Mouse (Mus musculus) liver, embryonic 11.5 days (tissue): ENCODE results near the gene Cnot11. TPM values are rescaled to one million over a fixed set of nuclear protein-coding genes. Genes with fewer than 3 reads are reported as not detected.
A peak's percentile ranks its signal among the peaks of the same experiment; 100 is the strongest.

Source experiments
- ATAC-seq: fragments of 200-750 bp; cut with Nextera tagmentation; replicated peaks from 2 replicates; pipeline ENCODE4 v1.8.0; 2017; ENCODE audit warnings: moderate number of reproducible peaks, mild to moderate bottlenecking, moderate TSS enrichment, moderate library complexity; ENCODE audit not compliant: low FRiP score
- DNase-seq: peaks from one replicate; pipeline ENCODE4 v3.0.0-alpha.2; 2017; ENCODE audit warnings: low spot score
- H3K27ac ChIP-seq: fragments of 300-500 bp; sonication (generic); 2 replicates; pipeline ENCODE4 v1.5.1; 2014; ENCODE audit warnings: mild to moderate bottlenecking, low read depth, low read length, control low read depth
- H3K27me3 ChIP-seq: fragments of 300-500 bp; sonication (generic); replicated peaks from 2 replicates; pipeline ENCODE4 v1.6.1; 2014; ENCODE audit warnings: low read length, mixed read lengths; ENCODE audit not compliant: control insufficient read depth, insufficient read depth
- H3K36me3 ChIP-seq: fragments of 300-500 bp; sonication (generic); 2 replicates; pipeline ENCODE4 v1.6.1; 2014; ENCODE audit warnings: mild to moderate bottlenecking, low read length, moderate library complexity, mixed read lengths; ENCODE audit not compliant: control insufficient read depth, insufficient read depth
- H3K4me1 ChIP-seq: fragments of 300-500 bp; sonication (generic); replicated peaks from 2 replicates; pipeline ENCODE4 v1.6.1; 2014; ENCODE audit warnings: low read length, mixed read lengths; ENCODE audit not compliant: control insufficient read depth, insufficient read depth
- H3K4me2 ChIP-seq: fragments of 300-500 bp; sonication (generic); 2 replicates; pipeline ENCODE4 v1.6.1; 2014; ENCODE audit warnings: mild to moderate bottlenecking, control low read depth, moderate library complexity
- H3K4me3 ChIP-seq: fragments of 300-500 bp; sonication (generic); 2 replicates; pipeline ENCODE4 v1.5.1; 2014; ENCODE audit warnings: low read depth, low read length, control low read depth
- H3K9ac ChIP-seq: fragments of 300-500 bp; sonication (generic); 2 replicates; pipeline ENCODE4 v1.6.1; 2014; ENCODE audit warnings: low read depth, low read length, control low read depth
- H3K9me3 ChIP-seq: fragments of 300-500 bp; sonication (generic); 2 replicates; pipeline ENCODE4 v1.6.1; 2016; ENCODE audit warnings: low read length, inconsistent platforms, mixed read lengths; ENCODE audit not compliant: control insufficient read depth
- WGBS: fragments of 180-500 bp; shearing (Covaris S2); extraction: QIAGEN DNeasy Blood & Tissue Kit; methylation state at CpG from one replicate; pipeline ENCODE4 v1.1.7; 2014; 5-methylcytosine and 5-hydroxymethylcytosine counted together
- polyA plus RNA-seq: library from polyadenylated mRNA; unstranded; fragments of >200 nt; fragmentation: Nextera tagmentation; extraction: Ambion mirVana; gene quantifications from 2 replicates; pipeline ENCODE4 v1.2.1, GENCODE M21; 2014

The Cnot11 gene
- polyA plus RNA-seq, 1 experiment from 2014 or later = 24.3 TPM

- Histone ChIP-seq H3K27me3 (no peaks in the 10 kb centered on the region), H3K9ac (no peak overlapping the region), H3K9me3 (no peaks in the 10 kb centered on the region), H3K36me3 (no peaks in the 10 kb centered on the region), H3K27ac (no peak overlapping the region; the same call in 1 of the 2 replicates), H3K4me2 (no peak overlapping the region), H3K4me3 (no peak overlapping the region), H3K4me1 (no peaks in the 10 kb centered on the region)
- 64% methylated on average over 9 of the region's 9 CpGs for WGBS
- ATAC-seq (no peak), DNase-seq (no peak)
These were observed 29.2 kb upstream of the Cnot11 start for GRCm38 (mm10) chr1:39505600-39505999.

DNA sequence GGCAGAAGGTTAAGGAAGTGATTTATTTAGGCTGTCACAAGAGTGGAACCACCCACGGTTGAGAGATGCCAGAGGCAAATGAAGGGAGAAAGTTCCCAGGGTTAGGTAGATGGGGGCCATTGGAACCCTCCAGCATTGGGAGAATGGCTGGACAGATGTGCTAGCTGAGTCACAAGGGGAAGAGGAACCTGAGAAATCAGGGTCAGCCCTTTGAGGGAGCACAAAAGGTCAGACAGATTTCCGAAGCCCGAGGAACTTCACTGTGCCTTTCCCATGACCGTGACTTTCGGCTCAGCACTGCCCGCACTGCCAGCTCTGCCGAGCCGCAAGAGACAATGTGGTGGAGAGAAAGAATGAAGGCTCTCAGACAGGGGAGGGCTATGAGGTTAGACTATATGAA lies 23.0 kb upstream of the Cnot11 start:
- DNase-seq = no peak
- Histone ChIP-seq H3K27ac (no peak overlapping the region), H3K36me3 (no peaks in the 10 kb centered on the region), H3K4me2 (no peak overlapping the region), H3K4me3 (no peak overlapping the region), H3K27me3 (no peaks in the 10 kb centered on the region), H3K4me1 (no peaks in the 10 kb centered on the region), H3K9me3 (no peaks in the 10 kb centered on the region), H3K9ac (no peak overlapping the region)
- WGBS = 81% methylated on average over 8 of the region's 8 CpGs
- no peak for ATAC-seq

GRCm38 (mm10) chr1:39512183-39512582 lies 22.6 kb upstream of the Cnot11 start:
- H3K4me3 ChIP-seq = no peak overlapping the region
- H3K27ac ChIP-seq = no peak overlapping the region
- no peaks in the 10 kb centered on the region for H3K36me3 ChIP-seq
- no peak overlapping the region for H3K9ac ChIP-seq
- H3K9me3 ChIP-seq = no peaks in the 10 kb centered on the region
- no peak overlapping the region for H3K4me2 ChIP-seq
- 91% methylated on average over 1 of the region's 1 CpGs for WGBS
- no peak for DNase-seq
- H3K27me3 ChIP-seq = no peaks in the 10 kb centered on the region
- no peaks in the 10 kb centered on the region for H3K4me1 ChIP-seq
- no peak for ATAC-seq

DNA sequence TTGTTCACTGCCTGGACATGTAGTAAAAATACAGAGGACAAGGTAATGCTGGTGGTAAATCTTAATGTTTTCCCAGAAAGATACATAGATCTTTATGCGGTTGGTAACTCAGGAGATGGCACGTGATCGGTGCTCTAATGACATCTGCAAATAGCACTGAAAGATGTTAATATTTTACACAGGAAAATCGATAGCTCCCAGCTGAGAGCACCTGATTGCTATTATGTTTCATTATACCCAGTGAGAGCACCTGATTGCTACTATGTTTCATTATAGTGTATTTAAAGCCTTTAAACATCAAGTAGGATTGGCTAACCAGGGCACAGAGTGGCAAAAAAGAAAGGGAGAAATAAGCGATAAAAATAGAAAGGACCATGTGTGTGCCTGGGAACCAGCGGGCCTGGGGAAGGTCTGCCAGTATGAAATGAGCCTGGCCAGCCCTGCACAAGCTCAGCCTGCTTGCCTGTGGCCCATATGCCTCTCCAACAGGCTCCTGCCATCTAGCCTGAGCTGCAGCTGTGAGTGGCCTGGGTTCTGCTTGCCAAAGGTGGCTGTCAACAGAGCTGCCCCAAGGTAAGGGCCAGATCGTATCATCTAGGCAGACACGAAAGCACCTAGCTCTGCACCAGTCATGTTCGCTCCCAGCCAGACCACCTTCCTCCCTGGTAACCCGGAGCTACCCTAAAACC lies 19.3 kb upstream of the Cnot11 start:
- H3K27ac ChIP-seq = no peak overlapping the region
- H3K4me2 ChIP-seq = no peak overlapping the region
- H3K9ac ChIP-seq = no peak overlapping the region
- no peaks in the 10 kb centered on the region for H3K27me3 ChIP-seq
- H3K4me1 ChIP-seq = no peaks in the 10 kb centered on the region
- 80% methylated on average over 10 of the region's 10 CpGs for WGBS
- no peak for DNase-seq
- no peak overlapping the region for H3K4me3 ChIP-seq
- ATAC-seq = no peak
- H3K9me3 ChIP-seq = peaks cover 2% of the 10 kb centered on the region; the same call in 1 of the 2 replicates
- H3K36me3 ChIP-seq = no peaks in the 10 kb centered on the region

DNA sequence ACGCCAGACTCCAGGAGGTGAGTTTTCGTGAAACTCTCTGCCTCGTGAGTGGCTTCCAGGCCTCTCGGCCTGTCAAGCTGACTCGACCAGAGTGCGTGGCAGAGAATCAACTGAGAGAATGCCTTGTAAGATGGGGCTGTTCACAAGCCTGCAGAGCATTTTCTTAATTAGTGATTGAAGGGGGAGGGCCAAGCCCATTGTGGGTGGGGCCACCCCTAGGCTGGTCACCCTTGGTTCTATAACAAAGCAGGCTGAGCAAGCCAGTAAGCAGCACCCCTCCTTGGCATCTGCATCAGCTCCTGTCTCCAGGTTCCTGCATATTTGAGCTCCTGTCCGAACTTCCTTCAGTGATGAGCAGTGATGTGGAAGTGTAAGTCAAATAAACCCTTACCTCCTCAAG lies 13.5 kb upstream of the Cnot11 start:
- ATAC-seq (no peak), DNase-seq (no peak)
- Histone ChIP-seq H3K9ac (no peak overlapping the region), H3K4me3 (no peak overlapping the region), H3K9me3 (peaks cover 2% of the 10 kb centered on the region; the same call in 1 of the 2 replicates), H3K4me1 (no peaks in the 10 kb centered on the region), H3K27ac (no peak overlapping the region), H3K27me3 (no peaks in the 10 kb centered on the region), H3K4me2 (no peak overlapping the region), H3K36me3 (no peaks in the 10 kb centered on the region)
- 86% methylated on average over 7 of the region's 7 CpGs for WGBS

GRCm38 (mm10) chr1:39522519-39522918 lies 12.3 kb upstream of the Cnot11 start:
- Histone ChIP-seq H3K4me3 (no peak overlapping the region), H3K4me2 (no peak overlapping the region), H3K4me1 (no peaks in the 10 kb centered on the region), H3K27me3 (no peaks in the 10 kb centered on the region), H3K9ac (no peak overlapping the region), H3K27ac (no peak overlapping the region), H3K36me3 (no peaks in the 10 kb centered on the region), H3K9me3 (peaks cover 2% of the 10 kb centered on the region; the same call in 1 of the 2 replicates)
- no peak for DNase-seq
- ATAC-seq = no peak
- 22% methylated on average over 5 of the region's 5 CpGs for WGBS

DNA sequence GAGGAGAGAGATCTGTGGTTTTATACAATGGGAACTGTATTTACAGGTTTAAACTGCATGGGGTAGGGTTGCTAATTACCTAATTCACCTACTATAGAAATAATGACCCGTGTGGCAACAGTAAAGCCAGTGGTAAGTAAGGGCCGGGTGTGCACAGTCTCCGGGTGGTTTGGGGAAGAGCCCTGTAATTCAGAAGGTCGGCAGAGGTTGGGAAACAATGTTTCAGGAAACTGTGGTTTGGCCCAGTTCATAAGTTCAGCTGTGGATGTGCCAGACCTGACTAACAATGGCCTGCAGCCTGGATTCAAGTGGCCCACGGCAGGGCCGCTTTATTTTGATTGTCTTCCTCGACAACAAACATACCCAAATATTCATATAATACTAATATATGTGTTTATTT lies 9.0 kb upstream of the Cnot11 start:
- Histone ChIP-seq H3K4me3 (no peak overlapping the region), H3K36me3 (no peaks in the 10 kb centered on the region), H3K4me1 (no peaks in the 10 kb centered on the region), H3K9ac (no peak overlapping the region), H3K4me2 (no peak overlapping the region), H3K9me3 (no peaks in the 10 kb centered on the region), H3K27me3 (no peaks in the 10 kb centered on the region), H3K27ac (no peak overlapping the region)
- ATAC-seq (no peak), DNase-seq (no peak)
- WGBS = 56% methylated on average over 7 of the region's 7 CpGs

- DNase-seq (no peak), ATAC-seq (no peak)
- H3K27me3 ChIP-seq = no peaks in the 10 kb centered on the region
- no peaks in the 10 kb centered on the region for H3K9me3 ChIP-seq
- no peaks in the 10 kb centered on the region for H3K4me1 ChIP-seq
- H3K4me2 ChIP-seq = no peak overlapping the region
- no peaks in the 10 kb centered on the region for H3K36me3 ChIP-seq
- 74% methylated on average over 9 of the region's 9 CpGs for WGBS
- H3K9ac ChIP-seq = no peak overlapping the region
- H3K27ac ChIP-seq = no peak overlapping the region
- H3K4me3 ChIP-seq = no peak overlapping the region
These were observed 8.2 kb upstream of the Cnot11 start for GRCm38 (mm10) chr1:39526371-39527167.

DNA sequence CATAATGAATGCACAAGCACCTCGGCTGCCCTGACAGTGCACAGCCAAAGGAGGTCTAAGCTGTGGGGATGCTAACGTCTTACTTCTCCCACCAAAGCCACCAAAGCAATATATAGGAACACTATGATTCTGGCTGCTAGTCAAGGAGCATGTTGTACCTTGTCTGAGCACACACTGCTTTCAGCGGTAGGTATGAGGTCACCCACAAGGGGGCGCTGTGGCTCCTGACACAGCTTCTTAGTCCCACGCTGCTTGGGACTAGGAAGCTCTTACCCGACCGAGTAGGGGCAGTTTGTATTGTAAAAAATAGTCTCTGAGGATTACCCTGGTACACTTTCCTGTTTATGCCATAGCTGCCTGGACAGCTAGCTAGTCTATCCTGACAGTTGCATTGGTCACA lies 7.4 kb upstream of the Cnot11 start:
- Histone ChIP-seq H3K27ac (no peak overlapping the region), H3K36me3 (no peaks in the 10 kb centered on the region), H3K9ac (no peak overlapping the region), H3K27me3 (no peaks in the 10 kb centered on the region), H3K4me1 (no peaks in the 10 kb centered on the region), H3K4me2 (no peak overlapping the region), H3K4me3 (no peak overlapping the region), H3K9me3 (no peaks in the 10 kb centered on the region)
- ATAC-seq (no peak; the same call in 1 of the 2 replicates), DNase-seq (peak; percentile 70)
- 17% methylated on average over 7 of the region's 7 CpGs for WGBS
